Mouse (Mus musculus) layer of hippocampus, postnatal 14 days (tissue): ENCODE data around the gene Mymx. TPM values are rescaled to one million over a fixed set of nuclear protein-coding genes. Genes with fewer than 3 reads are reported as not detected.

Source experiments
- DNase-seq, 2 experiments: peaks; one replicate each; pipeline ENCODE4 v3.0.0; 2021 to 2022; ENCODE audit warnings: low spot score in 2 of 2, mixed read lengths in 1 of 2
- total RNA-seq, 2 experiments: library from RNA; stranded (reverse); gene quantifications; 2 replicates each; pipeline ENCODE4 v1.2.3; 2021

The Mymx gene
- total RNA-seq, 2 experiments from 2014 or later: not detected

GRCm38 (mm10) chr17:45555452-45556106, 46.3 kb downstream of the Mymx start, which contains the start of gene Nfkbie:
Gene Nfkbie, plus strand, starts transcription at chr17:45555703.
- DNase-seq: peak; percentile 83 to 90

- DNase-seq: no peak
Measured at GRCm38 (mm10) chr17:45554420-45554819, 47.5 kb downstream of the Mymx start.

- no peak for DNase-seq
Measured at GRCm38 (mm10) chr17:45553065-45553464, 48.8 kb downstream of the Mymx start.

- peak; percentile 81 to 87 for DNase-seq
Measured at GRCm38 (mm10) chr17:45551816-45552451, 50.0 kb downstream of the Mymx start.

- no peak for DNase-seq
Measured at GRCm38 (mm10) chr17:45551249-45551796, 50.6 kb downstream of the Mymx start.

Other genes with a start within 250 kb of the Mymx start
- 10 to 100 TPM; 47.0 to 50.2 TPM for gene Cdc5l, start 168.4 kb downstream of the Mymx start, total RNA-seq
- gene Spats1, start 126.7 kb downstream of the Mymx start, total RNA-seq: 1 to 10 TPM; 5.0 to 5.4 TPM
- gene Aars2, start 95.3 kb downstream of the Mymx start, total RNA-seq: 10 to 100 TPM; 20.4 to 24.2 TPM
- 1 to 10 TPM in 1 of 2 experiments, under 1 TPM in 1; 0.88 to 1.1 TPM for gene Tcte1, start 78.7 kb downstream of the Mymx start, total RNA-seq
- 100 to 1,000 TPM; 106 to 107 TPM for gene Tmem151b, start 52.4 kb downstream of the Mymx start, total RNA-seq
- gene Nfkbie, start 46.4 kb downstream of the Mymx start, total RNA-seq: 1 to 10 TPM; 3.4 to 3.6 TPM
- gene Slc35b2, start 38.2 kb downstream of the Mymx start, total RNA-seq: 10 to 100 TPM; 47.3 to 52.8 TPM
- 1,000 to 10,000 TPM; 1,658 to 1,733 TPM for gene Hsp90ab1, start 28.8 kb downstream of the Mymx start, total RNA-seq
- 10 to 100 TPM; 17.5 to 22.9 TPM for gene Slc29a1, start 2.5 kb downstream of the Mymx start, total RNA-seq
- under 1 TPM; 0.14 to 0.25 TPM for gene Capn11, start 57.2 kb upstream of the Mymx start, total RNA-seq
- gene Mrpl14, start 84.2 kb upstream of the Mymx start, total RNA-seq: 10 to 100 TPM; 36.4 to 43.5 TPM
- gene Tmem63b, start 84.8 kb upstream of the Mymx start, total RNA-seq: 100 to 1,000 TPM; 219 to 224 TPM
- gene 1600014C23Rik, start 131.7 kb upstream of the Mymx start, total RNA-seq: not detected